Mouse (Mus musculus) cortical plate, adult 2 months (tissue): ENCODE results near the gene Mpz.

Experiments
- CTCF ChIP-seq: fragments of 200-500 bp; IDR thresholded peaks from 2 replicates; pipeline ENCODE4 v1.5.1; 2011; ENCODE audit warnings: mild to moderate bottlenecking, control low read depth, low read length; ENCODE audit not compliant: insufficient read depth; ENCODE audit errors: extremely low read depth
- POLR2A ChIP-seq: fragments of 200-500 bp; IDR thresholded peaks from 2 replicates; pipeline ENCODE4 v1.6.1; 2011; ENCODE audit warnings: mild to moderate bottlenecking, low read length, control low read depth; ENCODE audit not compliant: insufficient read depth; ENCODE audit errors: extremely low read depth

DNA sequence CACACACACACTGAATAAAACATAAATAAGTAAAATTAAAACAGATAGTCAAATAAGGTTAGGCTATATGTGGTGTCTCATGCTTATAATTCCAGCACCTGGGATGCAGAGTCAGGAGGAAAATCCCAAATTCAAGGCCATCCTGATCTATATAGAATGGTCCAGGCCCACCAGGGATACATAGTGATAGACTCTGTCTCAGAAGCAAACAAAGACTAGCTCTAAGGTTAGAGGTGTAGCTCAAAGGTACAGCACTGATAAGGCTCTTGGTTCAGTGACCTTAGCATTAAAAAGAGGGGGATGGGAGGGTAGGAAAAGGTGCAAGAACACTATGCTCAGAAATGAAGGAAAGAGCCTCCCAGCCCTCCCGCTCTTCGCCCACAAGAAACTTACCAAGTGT lies 14.9 kb upstream of the Mpz start:
- TF ChIP-seq POLR2A, result no peak
- TF ChIP-seq CTCF, result no peak
